In genomic region chr2:72980337-72981074, GRCm38 (mm10) we compare ENCODE assay signal across 8 mouse cellular contexts. TPM values are rescaled to one million over a fixed set of nuclear protein-coding genes. Genes with fewer than 3 reads are reported as not detected.
DNase-seq lines count a peak whose midpoint lies in the region; ATAC-seq and TF ChIP-seq lines count a peak whose summit lies in the region.

Gene Sp3, minus strand, starts transcription at chr2:72980446.

- peak; percentile 88 for TF ChIP-seq POLR2A in brain, embryonic 14.5 days (IDR thresholded peaks at IDR 0.05; ENCODE audit: borderline replicate concordance, extremely low read depth, insufficient read depth, insufficient read length, poor library complexity, severe bottlenecking)
- peak; percentile 84 for TF ChIP-seq POLR2A in liver, adult 2 months (IDR thresholded peaks at IDR 0.05; ENCODE audit: extremely low read depth, insufficient read depth, low read length)
- TF ChIP-seq POLR2A in myocyte (IDR thresholded peaks at IDR 0.05; ENCODE audit: insufficient read length, low read depth): peak; percentile 83

- peak within 1 kb of the TSS; percentile 80 for H3K4me2 ChIP-seq in heart, embryonic 11.5 days
- H3K4me2 ChIP-seq in kidney, embryonic 16.5 days (replicated peaks; ENCODE audit: low read depth, low read length): peak within 1 kb of the TSS; percentile 75
- H3K4me2 ChIP-seq in myocyte (ENCODE audit: low read depth): peak within 1 kb of the TSS; percentile 49

- H3K79me3 ChIP-seq in C2C12 (ENCODE audit: low read depth): peaks cover 30% of the 10 kb centered on the region

- H3K79me2 ChIP-seq in C2C12 (ENCODE audit: control insufficient read depth, insufficient read depth): peaks cover 45% of the 10 kb centered on the region
- peaks cover 6% of the 10 kb centered on the region; the same call in 1 of the 2 replicates for H3K79me2 ChIP-seq in liver, adult 2 months (ENCODE audit: control insufficient read depth, insufficient read depth, low read length)
- H3K79me2 ChIP-seq in myocyte (ENCODE audit: control insufficient read depth, insufficient read depth): peaks cover 30% of the 10 kb centered on the region

- H3K9me3 ChIP-seq in erythroblast, embryonic 14.5 days (ENCODE audit: control insufficient read depth, low read length): no peaks in the 10 kb centered on the region
- H3K9me3 ChIP-seq in heart, embryonic 11.5 days (replicated peaks; ENCODE audit: control insufficient read depth, low read length): no peaks in the 10 kb centered on the region
- H3K9me3 ChIP-seq in kidney, embryonic 16.5 days (ENCODE audit: low read length): no peaks in the 10 kb centered on the region

- under 1% methylated on average over 64 of the region's 64 CpGs for WGBS in heart, embryonic 11.5 days (ENCODE audit: insufficient replicate concordance)
- WGBS in kidney, embryonic 16.5 days: under 1% methylated on average over 63 of the region's 64 CpGs
- under 1% methylated on average over 64 of the region's 64 CpGs for WGBS in liver, adult 2 months

- H3K27me3 ChIP-seq in C2C12 (ENCODE audit: control insufficient read depth, insufficient read depth, insufficient read length): no peaks in the 10 kb centered on the region
- no peaks in the 10 kb centered on the region for H3K27me3 ChIP-seq in erythroblast, embryonic 14.5 days (ENCODE audit: control insufficient read depth)
- H3K27me3 ChIP-seq in heart, embryonic 11.5 days (ENCODE audit: control insufficient read depth, insufficient read depth, low read length): no peaks in the 10 kb centered on the region
- no peaks in the 10 kb centered on the region for H3K27me3 ChIP-seq in kidney, embryonic 16.5 days (ENCODE audit: insufficient read depth, low read length)
- no peaks in the 10 kb centered on the region for H3K27me3 ChIP-seq in liver, adult 2 months (ENCODE audit: control insufficient read depth, insufficient read depth, low read length)
- no peaks in the 10 kb centered on the region for H3K27me3 ChIP-seq in myocyte (ENCODE audit: control insufficient read depth, insufficient read depth, insufficient read length)
- no peaks in the 10 kb centered on the region for H3K27me3 ChIP-seq in splenic B cell, adult 2 months (ENCODE audit: control insufficient read depth, insufficient read depth, low read length, poor library complexity, severe bottlenecking)

- peak; percentile 99 for DNase-seq in brain, embryonic 14.5 days (ENCODE audit: low read depth)
- DNase-seq in liver, adult 2 months (ENCODE audit: extremely low read depth, low read depth, low spot score): peak; percentile 86
- peak; percentile 97 for DNase-seq in splenic B cell, adult 2 months (ENCODE audit: low read depth, low spot score)

- H3K9ac ChIP-seq in heart, embryonic 11.5 days (ENCODE audit: low read depth, low read length): peak within 1 kb of the TSS; percentile 100
- peak within 1 kb of the TSS; percentile 100 for H3K9ac ChIP-seq in kidney, embryonic 16.5 days (replicated peaks; ENCODE audit: low read length)
- peak within 1 kb of the TSS; percentile 100 for H3K9ac ChIP-seq in liver, adult 2 months (ENCODE audit: low read depth, low read length)

- H3K36me3 ChIP-seq in C2C12 (ENCODE audit: control insufficient read depth, insufficient read depth): peaks cover 12% of the 10 kb centered on the region
- H3K36me3 ChIP-seq in erythroblast, embryonic 14.5 days (ENCODE audit: control insufficient read depth): peaks cover 25% of the 10 kb centered on the region
- no peaks in the 10 kb centered on the region for H3K36me3 ChIP-seq in heart, embryonic 11.5 days (ENCODE audit: control insufficient read depth, insufficient read depth, low read length)
- H3K36me3 ChIP-seq in kidney, embryonic 16.5 days (ENCODE audit: insufficient read depth, low read length): no peaks in the 10 kb centered on the region
- H3K36me3 ChIP-seq in liver, adult 2 months (ENCODE audit: control insufficient read depth, insufficient read depth, low read length): 0 out of 2 replicates have a peak, but pooled peaks cover 3% of the 10 kb centered on the region
- peaks cover under 1% of the 10 kb centered on the region for H3K36me3 ChIP-seq in myocyte (ENCODE audit: control insufficient read depth, insufficient read depth)
- H3K36me3 ChIP-seq in splenic B cell, adult 2 months (ENCODE audit: control insufficient read depth, insufficient read depth, low read length, poor library complexity, severe bottlenecking): no peaks in the 10 kb centered on the region

- peak; percentile 84 for ATAC-seq in heart, embryonic 11.5 days (replicated peaks; ENCODE audit: insufficient number of reproducible peaks, low FRiP score, low TSS enrichment)
- ATAC-seq in kidney, embryonic 16.5 days (ENCODE audit: low FRiP score, low TSS enrichment): peak; percentile 91

- peak within 1 kb of the TSS; percentile 94 for H3K4me3 ChIP-seq in C2C12 (ENCODE audit: insufficient read depth, poor library complexity, severe bottlenecking)
- peak within 1 kb of the TSS; percentile 98 for H3K4me3 ChIP-seq in erythroblast, embryonic 14.5 days (replicated peaks)
- H3K4me3 ChIP-seq in heart, embryonic 11.5 days (ENCODE audit: low read depth, low read length): peak within 1 kb of the TSS; percentile 98
- H3K4me3 ChIP-seq in kidney, embryonic 16.5 days (ENCODE audit: low read length): peak within 1 kb of the TSS; percentile 99
- peak within 1 kb of the TSS; percentile 85 for H3K4me3 ChIP-seq in liver, adult 2 months (ENCODE audit: insufficient read depth, low read depth, low read length)
- H3K4me3 ChIP-seq in myocyte: peak within 1 kb of the TSS; percentile 45

- peak within 1 kb of the TSS; percentile 100 for H3K27ac ChIP-seq in heart, embryonic 11.5 days (ENCODE audit: low read depth, low read length)
- peak within 1 kb of the TSS; percentile 100 for H3K27ac ChIP-seq in kidney, embryonic 16.5 days (ENCODE audit: low read length)
- H3K27ac ChIP-seq in liver, adult 2 months (replicated peaks; ENCODE audit: insufficient read depth, low read depth, low read length): peak within 1 kb of the TSS; percentile 99

- peaks cover 41% of the 10 kb centered on the region for H3K4me1 ChIP-seq in erythroblast, embryonic 14.5 days (ENCODE audit: control insufficient read depth)
- H3K4me1 ChIP-seq in heart, embryonic 11.5 days (ENCODE audit: control insufficient read depth, insufficient read depth, low read length): peaks cover 8% of the 10 kb centered on the region; the same call in 1 of the 2 replicates
- peaks cover 19% of the 10 kb centered on the region for H3K4me1 ChIP-seq in kidney, embryonic 16.5 days (ENCODE audit: insufficient read depth, low read length)
- peaks cover 8% of the 10 kb centered on the region; the same call in 1 of the 2 replicates for H3K4me1 ChIP-seq in liver, adult 2 months (ENCODE audit: control insufficient read depth, insufficient read depth, low read length)

- TF ChIP-seq CTCF in C2C12 (IDR thresholded peaks at IDR 0.05; ENCODE audit: control insufficient read depth, insufficient read depth, insufficient read length): no peak
- no peak for TF ChIP-seq CTCF in brain, embryonic 14.5 days (IDR thresholded peaks at IDR 0.05; ENCODE audit: borderline replicate concordance, extremely low read depth, insufficient read depth, insufficient read length)
- no peak for TF ChIP-seq CTCF in liver, adult 2 months (IDR thresholded peaks at IDR 0.05; ENCODE audit: low read depth, low read length)

- H3ac ChIP-seq in C2C12 (ENCODE audit: control insufficient read depth, insufficient read length, low read depth) (peak within 1 kb of the TSS; percentile 100), myocyte (ENCODE audit: control insufficient read depth, insufficient read length) (peak within 1 kb of the TSS; percentile 80)

TF ChIP-seq in C2C12, 6 proteins besides CTCF, POLR2A, EP300 and RAD21:
- peak; percentile 21 for TF ChIP-seq MAX (IDR thresholded peaks at IDR 0.05)
- TF ChIP-seq MYOG (IDR thresholded peaks at IDR 0.05; ENCODE audit: control insufficient read depth, extremely low read depth, insufficient read length): no peak
- no peak for TF ChIP-seq MYOD1 (IDR thresholded peaks at IDR 0.05; ENCODE audit: control insufficient read depth, insufficient read length, low read depth)

TF ChIP-seq in myocyte, 11 proteins besides CTCF, POLR2A, EP300 and RAD21:
- TF ChIP-seq MYOD1 (IDR thresholded peaks at IDR 0.05; ENCODE audit: control insufficient read depth in 1 of 3, insufficient read length in 2 of 3, low read depth in 2 of 3) (no peak), USF1 (IDR thresholded peaks at IDR 0.05; ENCODE audit: low read depth) (no peak), MYOG (IDR thresholded peaks at IDR 0.05; ENCODE audit: control insufficient read depth in 1 of 3, insufficient read depth in 1 of 3, insufficient read length in 2 of 3, low read depth in 2 of 3) (peak in 1 of 3 experiments; percentile 23), TCF3 (IDR thresholded peaks at IDR 0.05; ENCODE audit: insufficient read length, low read depth) (no peak), REST (IDR thresholded peaks at IDR 0.05; ENCODE audit: insufficient read depth, insufficient read length) (no peak), E2F4 (IDR thresholded peaks at IDR 0.05; ENCODE audit: insufficient read depth) (no peak), MAX (IDR thresholded peaks at IDR 0.05; ENCODE audit: low read depth) (no peak), CEBPB (IDR thresholded peaks at IDR 0.05; ENCODE audit: insufficient read depth, poor library complexity, severe bottlenecking) (no peak), SRF (IDR thresholded peaks at IDR 0.05; ENCODE audit: control insufficient read depth, insufficient read length, low read depth) (no peak), POLR2AphosphoS2 (IDR thresholded peaks at IDR 0.05; ENCODE audit: insufficient read length, low read depth) (peak; percentile 93), TCF12 (IDR thresholded peaks at IDR 0.05; ENCODE audit: insufficient read depth, poor library complexity, severe bottlenecking) (no peak)

RNA-seq across cellular contexts. Expression of gene Sp3, which starts in this region (rescaled TPM):
- polyA plus RNA-seq in C2C12 (2012; fragmentation: generic; extraction: Trizol) (8.8 TPM), myocyte (2012; fragmentation: generic; extraction: Trizol) (8.4 TPM)
- polyA plus RNA-seq in brain, embryonic 14.5 days (2012; rRNA removed): 40.7 and 41.7 TPM in 2 replicates
- 1.0 and 1.1 TPM in 2 replicates for polyA plus RNA-seq in erythroblast, embryonic 14.5 days (2012)
- polyA plus RNA-seq in heart, embryonic 11.5 days (2014; fragmentation: Nextera tagmentation; extraction: Ambion mirVana): 37.0 and 40.2 TPM in 2 replicates
- 44.6 and 47.3 TPM in 2 replicates for polyA plus RNA-seq in kidney, embryonic 16.5 days (2015; fragmentation: Nextera tagmentation; extraction: Ambion mirVana)
- 52.4 and 55.1 TPM in 2 replicates for total RNA-seq in liver, adult 2 months (2014; rRNA removed)
- 8.7 and 9.0 TPM in 2 replicates for polyA plus RNA-seq in liver, adult 2 months (2012; rRNA removed)

Comparison
In these comparisons a context has a peak if more than half of its experiments do, and no peak if none do; other contexts are left out.
1. Peak in every context shown above with its lines: DNase-seq, ATAC-seq, H3K4me3 ChIP-seq and H3K27ac ChIP-seq.
2. H3K4me3 ChIP-seq: peak in every context shown above with its lines; median percentile 99 in kidney, embryonic 16.5 days; 98 in erythroblast, embryonic 14.5 days; 98 in heart, embryonic 11.5 days; 94 in C2C12; 85 in liver, adult 2 months; 45 in myocyte.